Mouse (Mus musculus) megakaryocyte-erythroid progenitor cell, adult 5 weeks (primary cell): ENCODE measurements around the gene Cyp39a1. TPM values are rescaled to one million over a fixed set of nuclear protein-coding genes. Genes with fewer than 3 reads are reported as not detected.

Experiments
- polyA plus RNA-seq: library from polyadenylated mRNA; stranded (reverse); fragments of >175 nt; gene quantifications from 2 replicates; pipeline ENCODE4 v1.2.3, GENCODE M21; 2012

Gene Cyp39a1
- polyA plus RNA-seq, result 0.10 and 0.16 TPM in 2 replicates

GRCm38 (mm10) chr17:43667290-43667843 is at the start of gene Cyp39a1:
TSS of gene Cyp39a1 (plus strand) at chr17:43667425.

GRCm38 (mm10) chr17:43629496-43630426 is 37.5 kb upstream of the Cyp39a1 start, which contains the start of gene Tdrd6:
TSS of gene Tdrd6 (minus strand) at chr17:43630299.

GRCm38 (mm10) chr17:43666576-43667289 is 492 bp upstream of the Cyp39a1 start, which contains the start of gene Slc25a27:
TSS of gene Slc25a27 (minus strand) at chr17:43667214.

Other genes starting within 250 kb of the Cyp39a1 start
- gene Mep1a, start 164.6 kb upstream of the Cyp39a1 start, polyA plus RNA-seq, result not detected in 2 replicates
- gene Ankrd66, start 123.8 kb upstream of the Cyp39a1 start, polyA plus RNA-seq, result not detected in 2 replicates
- gene Pla2g7, start 99.3 kb upstream of the Cyp39a1 start, polyA plus RNA-seq, result 0.05 and 0.15 TPM in 2 replicates
- not detected in 2 replicates for gene Tdrd6, start 37.1 kb upstream of the Cyp39a1 start, polyA plus RNA-seq
- 1.1 and 2.2 TPM in 2 replicates for gene Slc25a27, start 211 bp upstream of the Cyp39a1 start, polyA plus RNA-seq
- 0.03 and 0.14 TPM in 2 replicates for gene Rcan2, start 133.9 kb downstream of the Cyp39a1 start, polyA plus RNA-seq